Mouse (Mus musculus): Measurements from ENCODE around the gene Spesp1. TPM values are rescaled to one million over a fixed set of nuclear protein-coding genes. Genes with fewer than 3 reads are reported as not detected.

Gene Spesp1
- total and polyA plus RNA-seq, 2 experiments from 2014 or later = 0.19 TPM; not detected in 1

DNA sequence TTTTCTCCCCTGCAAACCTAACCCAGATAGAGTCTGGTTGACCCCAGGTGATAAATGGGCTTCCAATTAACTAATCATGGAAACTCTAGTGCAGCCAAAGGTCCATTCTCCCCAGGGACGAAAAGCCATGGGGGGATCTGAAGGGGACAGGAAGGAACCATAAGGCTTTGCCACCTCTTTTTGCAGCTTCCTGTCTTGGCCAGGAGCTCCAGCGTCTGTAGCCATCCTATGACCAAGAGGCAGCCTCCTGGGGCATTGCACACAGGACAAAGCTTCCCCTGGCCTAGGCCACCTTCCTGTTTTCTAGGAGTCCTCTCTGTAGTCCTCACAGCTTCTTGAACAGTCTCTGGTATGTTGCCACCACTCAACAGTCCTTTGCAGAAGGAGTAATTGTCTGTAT lies 46.5 kb downstream of the Spesp1 start:
- DNase-seq (no peak), ATAC-seq (no peak)
- Histone ChIP-seq H3K27me3 (ENCODE audit: insufficient read depth, low read length) (no peaks in the 10 kb centered on the region), H3K4me1 (ENCODE audit: insufficient read depth) (no peaks in the 10 kb centered on the region), H3K9ac (no peak overlapping the region), H3K36me3 (ENCODE audit: insufficient read depth) (no peaks in the 10 kb centered on the region), H3K4me3 (ENCODE audit: low read depth, low read length) (no peak overlapping the region), H3K27ac (ENCODE audit: low read depth, low read length) (no peak overlapping the region), H3K9me3 (ENCODE audit: low read length) (no peaks in the 10 kb centered on the region), H3K4me2 (ENCODE audit: low read depth) (no peak overlapping the region)
- no peak for TF ChIP-seq CTCF (IDR thresholded peaks at IDR 0.05; ENCODE audit: low read depth)
- WGBS = 96% methylated on average over 2 of the region's 2 CpGs

DNA sequence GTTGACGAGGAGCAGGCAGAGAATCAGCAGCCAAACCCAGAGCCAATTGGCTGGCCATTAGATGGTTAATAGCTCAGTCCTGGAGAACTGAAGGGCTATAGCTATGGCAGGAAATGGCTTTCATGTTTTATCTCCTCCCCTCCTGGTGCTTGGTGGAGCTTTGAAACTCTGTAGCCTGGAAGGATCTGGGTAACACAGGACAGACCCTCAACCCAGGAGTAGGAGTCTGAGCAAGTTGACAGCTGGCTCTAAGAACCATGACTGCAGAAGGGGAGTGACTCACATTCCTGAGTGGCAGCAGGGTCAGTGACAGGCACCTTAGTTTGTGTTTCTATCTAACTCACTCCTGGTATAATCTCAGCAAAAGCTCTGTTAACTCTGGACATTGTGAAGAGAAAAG lies 49.4 kb downstream of the Spesp1 start:
- Histone ChIP-seq H3K4me3 (ENCODE audit: low read depth, low read length) (no peak overlapping the region), H3K4me2 (ENCODE audit: low read depth) (no peak overlapping the region), H3K9me3 (ENCODE audit: low read length) (no peaks in the 10 kb centered on the region), H3K9ac (no peak overlapping the region), H3K36me3 (ENCODE audit: insufficient read depth) (no peaks in the 10 kb centered on the region), H3K27me3 (ENCODE audit: insufficient read depth, low read length) (no peaks in the 10 kb centered on the region), H3K27ac (ENCODE audit: low read depth, low read length) (no peak overlapping the region), H3K4me1 (ENCODE audit: insufficient read depth) (no peaks in the 10 kb centered on the region)
- DNase-seq (no peak), ATAC-seq (no peak)
- 65% methylated on average over 1 of the region's 1 CpGs for WGBS
- TF ChIP-seq CTCF (IDR thresholded peaks at IDR 0.05; ENCODE audit: low read depth) = no peak

DNA sequence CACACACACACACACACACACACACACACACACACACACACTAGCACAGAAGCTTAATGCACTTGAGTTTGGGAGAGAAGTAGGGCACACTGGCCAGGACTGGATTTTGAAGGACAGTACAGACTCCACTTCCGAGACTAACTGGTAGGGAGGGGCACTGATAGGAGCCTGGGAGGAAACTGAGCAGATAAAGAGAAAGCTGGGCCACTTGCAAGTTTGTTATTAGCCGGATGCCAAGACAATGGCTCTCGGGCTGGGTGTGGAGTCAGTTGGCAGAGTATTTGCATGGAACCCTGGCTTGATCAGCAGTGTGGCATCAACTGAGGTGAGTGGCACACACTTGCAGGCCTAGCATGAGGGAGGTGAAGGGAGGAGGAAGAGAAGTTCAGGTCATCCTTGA lies 51.0 kb downstream of the Spesp1 start:
- Histone ChIP-seq H3K9me3 (ENCODE audit: low read length) (no peaks in the 10 kb centered on the region), H3K27ac (ENCODE audit: low read depth, low read length) (no peak overlapping the region), H3K4me3 (ENCODE audit: low read depth, low read length) (no peak overlapping the region), H3K9ac (no peak overlapping the region), H3K4me1 (ENCODE audit: insufficient read depth) (no peaks in the 10 kb centered on the region), H3K36me3 (ENCODE audit: insufficient read depth) (no peaks in the 10 kb centered on the region), H3K4me2 (ENCODE audit: low read depth) (no peak overlapping the region), H3K27me3 (ENCODE audit: insufficient read depth, low read length) (no peaks in the 10 kb centered on the region)
- TF ChIP-seq CTCF (IDR thresholded peaks at IDR 0.05; ENCODE audit: low read depth) = no peak
- no peak for DNase-seq
- no peak for ATAC-seq
- WGBS = 68% methylated on average over 3 of the region's 3 CpGs

DNA sequence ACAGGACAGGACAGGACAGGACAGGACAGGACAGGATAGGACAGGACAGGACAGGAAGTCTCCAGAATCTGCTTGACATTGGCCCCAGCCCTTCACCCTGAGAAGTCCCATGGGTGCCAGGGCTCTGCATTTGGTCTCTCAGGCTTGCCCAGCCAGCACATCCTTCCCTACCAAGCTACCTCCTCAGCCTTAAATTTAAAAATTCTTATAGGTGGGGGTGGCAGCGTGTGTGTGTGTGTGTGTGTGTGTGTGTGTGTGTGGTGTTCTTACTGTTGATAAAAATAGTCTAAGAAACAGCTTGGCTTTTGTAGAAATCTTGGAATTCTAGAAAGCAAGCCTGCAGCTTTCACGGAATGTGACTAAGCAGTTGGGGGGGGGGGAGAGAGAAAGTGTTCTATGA lies 52.0 kb downstream of the Spesp1 start:
- 67% methylated on average over 2 of the region's 2 CpGs for WGBS

DNA sequence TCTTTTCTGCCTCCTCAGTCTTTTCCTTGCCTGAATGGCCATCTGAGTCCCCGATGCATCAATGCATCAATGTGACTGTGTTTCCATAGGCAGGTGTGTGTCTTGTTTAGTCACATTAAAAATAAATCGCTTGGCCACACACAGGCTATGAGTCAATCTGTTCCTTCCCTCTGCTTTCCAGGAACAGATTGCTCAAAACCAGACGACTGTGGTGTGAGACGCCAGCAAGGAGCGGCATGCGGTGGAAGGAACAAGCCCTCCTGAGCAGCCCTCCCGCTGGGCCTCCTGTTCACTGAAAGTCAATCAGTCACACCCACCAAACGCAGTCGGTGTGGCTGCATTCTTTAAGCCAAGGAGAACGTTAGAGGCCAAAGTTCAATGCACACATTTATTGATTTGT lies 59.5 kb downstream of the Spesp1 start:
- H3K4me2 ChIP-seq (ENCODE audit: low read depth) = no peak overlapping the region
- ATAC-seq (peak; percentile 63), DNase-seq (peak; percentile 73)
- TF ChIP-seq CTCF (IDR thresholded peaks at IDR 0.05; ENCODE audit: low read depth) = no peak
- 9% methylated on average over 10 of the region's 10 CpGs for WGBS
- peaks cover 10% of the 10 kb centered on the region for H3K4me1 ChIP-seq (ENCODE audit: insufficient read depth)
- H3K27ac ChIP-seq (ENCODE audit: low read depth, low read length) = no peak overlapping the region
- H3K9ac ChIP-seq = no peak overlapping the region
- no peaks in the 10 kb centered on the region for H3K27me3 ChIP-seq (ENCODE audit: insufficient read depth, low read length)
- H3K9me3 ChIP-seq (ENCODE audit: low read length) = no peaks in the 10 kb centered on the region
- H3K36me3 ChIP-seq (ENCODE audit: insufficient read depth) = no peaks in the 10 kb centered on the region
- H3K4me3 ChIP-seq (ENCODE audit: low read depth, low read length) = no peak overlapping the region

More for the DNA sequence above, 52.0 kb downstream of the Spesp1 start:
- Histone ChIP-seq H3K27me3 (ENCODE audit: insufficient read depth, low read length) (no peaks in the 10 kb centered on the region), H3K4me1 (ENCODE audit: insufficient read depth) (no peaks in the 10 kb centered on the region), H3K27ac (ENCODE audit: low read depth, low read length) (no peak overlapping the region), H3K4me3 (ENCODE audit: low read depth, low read length) (no peak overlapping the region), H3K9ac (no peak overlapping the region), H3K4me2 (ENCODE audit: low read depth) (no peak overlapping the region), H3K9me3 (ENCODE audit: low read length) (no peaks in the 10 kb centered on the region), H3K36me3 (ENCODE audit: insufficient read depth) (no peaks in the 10 kb centered on the region)
- no peak for DNase-seq
- ATAC-seq = no peak
- TF ChIP-seq CTCF (IDR thresholded peaks at IDR 0.05; ENCODE audit: low read depth) = no peak

DNA sequence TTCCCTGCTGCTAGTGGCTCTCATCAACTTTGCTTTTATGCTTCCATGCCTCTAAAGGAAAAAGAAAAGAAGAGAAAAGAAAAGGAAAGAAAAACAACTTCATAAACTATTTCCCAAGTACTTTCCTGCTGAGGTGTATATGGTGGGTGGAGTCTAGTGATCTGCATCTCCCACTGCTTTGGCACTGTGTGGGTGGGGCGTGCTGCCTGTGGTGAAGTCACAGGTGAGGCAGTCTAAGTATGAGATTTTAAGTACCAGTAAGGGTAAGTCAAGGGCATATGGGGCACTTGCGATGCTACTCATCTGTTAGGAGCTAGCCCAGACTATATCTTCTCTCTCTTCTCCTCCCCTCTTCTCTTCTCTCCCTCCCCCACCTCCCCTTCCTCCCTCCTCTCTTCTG lies 60.0 kb downstream of the Spesp1 start:
- no peak overlapping the region for H3K27ac ChIP-seq (ENCODE audit: low read depth, low read length)
- DNase-seq = no peak
- H3K4me3 ChIP-seq (ENCODE audit: low read depth, low read length) = no peak overlapping the region
- H3K9me3 ChIP-seq (ENCODE audit: low read length) = no peaks in the 10 kb centered on the region
- H3K36me3 ChIP-seq (ENCODE audit: insufficient read depth) = no peaks in the 10 kb centered on the region
- H3K4me1 ChIP-seq (ENCODE audit: insufficient read depth) = peaks cover 10% of the 10 kb centered on the region
- H3K4me2 ChIP-seq (ENCODE audit: low read depth) = no peak overlapping the region
- H3K27me3 ChIP-seq (ENCODE audit: insufficient read depth, low read length) = no peaks in the 10 kb centered on the region
- no peak for TF ChIP-seq CTCF (IDR thresholded peaks at IDR 0.05; ENCODE audit: low read depth)
- H3K9ac ChIP-seq = no peak overlapping the region
- WGBS = 84% methylated on average over 2 of the region's 2 CpGs
- no peak for ATAC-seq

Small RNAs within 50 kb of the gene (microRNA-seq; reads per million reads assigned to microRNA genes)
- gene Gm25603 = 0 reads per million in 2 experiments

Other genes starting within 250 kb of the Spesp1 start
- 33.9 and 36.9 TPM in 2 replicates for gene Glce, start 159.6 kb downstream of the Spesp1 start, total RNA-seq (2014; rRNA removed)
- gene Glce, start 159.6 kb downstream of the Spesp1 start, polyA plus RNA-seq (2015; fragmentation: Nextera tagmentation; extraction: Ambion mirVana) = 12.0 and 15.3 TPM in 2 replicates
- gene Anp32a, start 59.1 kb upstream of the Spesp1 start, total RNA-seq (2014; rRNA removed) = 130 and 140 TPM in 2 replicates
- gene Anp32a, start 59.1 kb upstream of the Spesp1 start, polyA plus RNA-seq (2015; fragmentation: Nextera tagmentation; extraction: Ambion mirVana) = 96.1 and 110 TPM in 2 replicates

All from forebrain, postnatal 0 days (tissue).